Mouse (Mus musculus): Measurements from ENCODE around the gene Fcrl1.
"Not testable (repeated sequence)": the region's sequence is repeated elsewhere in the genome, so short reads cannot be mapped to it uniquely, and the experiment has no call there.

Fcrl1 gene

DNA sequence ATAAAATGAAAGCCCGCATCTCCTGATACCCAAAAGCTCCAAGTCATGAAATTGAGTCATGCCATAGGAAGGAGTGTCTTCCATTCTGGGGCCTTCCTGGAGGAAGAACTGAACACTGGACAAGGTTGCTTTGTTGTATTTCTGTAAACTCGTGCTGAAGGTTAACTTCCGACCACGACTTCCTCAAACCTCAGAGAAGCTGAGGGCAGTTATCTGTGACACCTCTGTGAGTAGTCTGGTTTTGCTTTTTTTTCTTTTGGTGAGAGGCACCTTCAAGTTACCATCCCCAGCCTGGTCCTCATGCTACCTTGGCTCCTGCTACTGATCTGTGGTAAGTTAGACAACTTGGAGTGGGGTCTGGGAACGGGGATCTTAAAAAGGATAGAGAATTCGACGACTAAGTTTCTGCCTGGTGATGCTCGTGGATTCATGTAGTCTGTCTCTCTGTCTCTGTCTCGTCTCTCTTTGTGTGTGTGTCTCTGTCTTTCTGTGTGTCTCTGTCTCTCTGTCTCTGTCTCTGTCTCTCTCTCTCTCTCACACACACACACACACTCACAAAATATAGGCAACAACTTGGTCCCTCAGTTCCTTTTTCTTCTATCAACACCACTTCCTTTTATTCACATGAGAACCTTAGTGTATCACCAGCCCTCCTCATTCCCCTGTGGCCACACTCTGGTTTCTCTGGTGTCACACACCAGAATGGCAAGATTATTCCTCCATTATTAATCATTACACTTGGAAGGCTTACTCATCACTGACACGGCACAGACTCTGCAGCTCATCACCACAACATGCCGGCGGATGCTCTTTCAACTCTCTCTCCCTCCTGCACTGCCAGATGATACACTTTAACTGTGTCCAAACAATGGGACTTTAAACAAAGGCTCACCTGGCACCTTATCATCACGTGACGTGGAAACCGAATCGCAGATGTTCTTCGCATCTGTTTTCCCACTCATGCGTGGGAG lies at the start of gene Fcrl1:
Fcrl1 (plus strand) TSS at position 193 of the 971 bp plus-strand sequence.
- DNase-seq: no peak

DNA sequence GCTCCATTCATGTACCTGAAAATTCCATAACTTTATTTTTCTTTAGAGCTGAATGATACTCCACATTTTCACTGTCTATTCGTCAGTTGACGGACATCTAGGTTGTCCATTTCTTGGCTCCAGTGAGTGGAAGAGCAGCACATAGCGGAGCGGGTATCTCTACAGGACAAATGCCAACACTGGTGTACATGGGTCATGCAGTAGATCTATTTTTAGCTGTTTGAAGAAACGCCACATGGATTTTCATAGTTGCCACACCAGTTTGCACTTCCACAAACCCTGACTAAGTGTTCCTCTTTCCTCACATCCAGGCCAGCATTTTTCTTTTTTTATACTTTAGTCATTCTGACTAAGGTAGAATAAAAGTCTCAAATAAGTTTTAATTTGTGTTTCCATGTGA lies 38.3 kb upstream of the Fcrl1 start:
- no peak for DNase-seq

DNA sequence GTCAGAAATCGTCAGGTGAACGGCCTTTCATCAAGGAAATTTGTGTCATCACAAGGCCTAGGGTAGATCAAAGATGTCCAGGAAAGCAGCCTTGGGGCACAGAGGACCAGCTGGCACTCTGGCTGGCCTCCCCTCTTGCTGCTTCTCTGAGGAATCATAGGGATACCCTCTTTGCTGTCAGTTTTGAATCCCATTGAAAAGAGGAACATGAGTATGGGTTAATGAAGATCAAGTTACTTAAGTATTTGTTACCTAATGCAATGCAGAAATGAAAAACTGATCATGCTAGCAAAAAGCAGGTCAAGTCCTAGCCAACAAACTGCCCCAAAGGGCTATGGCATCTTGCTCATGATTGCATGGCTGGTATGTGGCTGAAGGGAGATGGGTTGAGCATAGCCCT lies 25.2 kb upstream of the Fcrl1 start:
- DNase-seq: not testable (repeated sequence)

DNA sequence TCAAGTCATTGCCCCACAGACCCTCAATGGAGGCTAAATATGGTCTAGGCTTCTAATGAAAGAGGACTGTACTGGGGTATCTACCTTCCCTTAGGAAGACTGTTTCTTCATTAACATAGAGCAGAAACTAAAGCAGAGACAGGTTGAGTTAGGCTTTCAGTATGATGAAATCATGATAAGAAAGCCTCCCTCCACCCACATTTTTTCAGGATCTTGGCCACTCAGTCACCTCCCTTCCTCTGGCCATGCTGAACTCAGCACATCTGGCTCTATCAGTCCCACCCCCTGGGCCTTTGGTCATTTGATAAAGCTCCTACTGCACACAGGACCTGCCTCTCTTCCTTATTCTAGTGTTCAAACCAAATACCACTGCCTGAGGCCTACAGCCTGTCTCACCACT lies 18.6 kb upstream of the Fcrl1 start, which contains the start of gene Cd5l:
Cd5l (plus strand) TSS at position 301 of the 400 bp plus-strand sequence.
- DNase-seq: no peak

DNA sequence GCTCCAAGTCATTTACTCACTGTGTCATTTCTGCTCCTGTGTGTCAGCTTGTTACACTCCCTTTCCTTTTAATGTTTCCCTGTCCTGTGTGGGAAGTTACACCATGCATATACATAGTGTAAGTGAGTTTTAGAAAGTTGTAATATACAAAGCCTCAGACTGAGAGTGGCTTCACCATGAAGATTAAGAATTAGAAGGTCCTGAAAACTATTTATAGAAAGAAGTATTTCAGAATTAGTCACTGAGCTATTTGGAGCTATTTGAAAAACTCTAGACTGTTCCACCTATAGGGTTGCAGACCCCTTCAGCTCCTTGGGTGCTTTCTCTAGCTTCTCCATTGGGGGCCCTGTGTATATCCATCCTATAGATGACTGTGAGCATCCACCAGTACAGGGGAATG lies 17.0 kb upstream of the Fcrl1 start:
- DNase-seq: no peak

DNA sequence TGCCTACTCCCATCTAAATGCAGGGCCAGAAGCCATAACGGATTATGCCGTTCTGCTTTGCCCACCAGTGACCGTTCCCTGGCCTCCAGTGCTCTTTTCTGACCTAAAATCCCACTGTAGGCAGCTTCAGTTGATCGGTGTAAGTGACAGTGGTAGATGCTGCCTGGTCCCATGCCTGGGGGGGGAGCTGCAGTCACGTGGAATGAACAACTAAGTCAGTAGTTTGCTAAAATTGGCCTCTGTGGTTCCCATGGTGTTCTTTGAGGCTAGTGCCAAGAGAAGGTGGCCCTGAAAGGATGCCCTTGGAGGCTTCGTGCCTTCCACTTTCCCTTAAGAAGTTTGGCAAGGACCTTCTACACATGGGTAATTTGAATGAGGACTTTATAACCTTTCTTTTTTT lies 15.7 kb upstream of the Fcrl1 start:
- no peak for DNase-seq

DNA sequence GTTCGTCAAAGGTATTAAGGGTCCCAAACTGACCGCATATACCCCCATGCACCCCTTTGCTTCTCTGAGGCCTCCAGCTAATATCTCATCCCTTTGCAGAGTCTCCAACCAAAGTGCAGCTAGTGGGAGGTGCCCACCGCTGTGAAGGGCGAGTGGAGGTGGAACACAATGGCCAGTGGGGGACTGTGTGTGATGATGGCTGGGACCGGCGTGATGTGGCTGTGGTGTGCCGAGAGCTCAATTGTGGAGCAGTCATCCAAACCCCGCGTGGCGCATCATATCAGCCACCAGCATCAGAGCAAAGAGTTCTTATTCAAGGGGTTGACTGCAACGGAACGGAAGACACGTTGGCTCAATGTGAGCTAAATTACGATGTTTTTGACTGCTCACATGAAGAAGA lies 10.5 kb upstream of the Fcrl1 start:
- DNase-seq: no peak

DNA sequence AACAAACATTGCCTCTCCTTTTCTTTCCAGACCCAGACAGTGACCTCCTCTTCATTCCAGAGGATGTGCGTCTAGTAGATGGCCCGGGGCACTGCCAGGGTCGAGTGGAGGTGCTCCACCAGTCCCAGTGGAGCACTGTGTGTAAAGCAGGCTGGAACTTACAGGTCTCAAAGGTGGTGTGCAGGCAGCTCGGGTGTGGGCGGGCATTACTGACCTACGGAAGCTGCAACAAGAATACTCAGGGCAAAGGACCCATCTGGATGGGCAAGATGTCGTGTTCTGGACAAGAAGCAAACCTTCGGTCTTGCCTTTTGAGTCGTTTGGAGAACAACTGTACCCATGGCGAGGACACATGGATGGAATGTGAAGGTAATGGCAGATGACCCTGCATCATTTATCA lies 8.7 kb upstream of the Fcrl1 start:
- no peak for DNase-seq

DNA sequence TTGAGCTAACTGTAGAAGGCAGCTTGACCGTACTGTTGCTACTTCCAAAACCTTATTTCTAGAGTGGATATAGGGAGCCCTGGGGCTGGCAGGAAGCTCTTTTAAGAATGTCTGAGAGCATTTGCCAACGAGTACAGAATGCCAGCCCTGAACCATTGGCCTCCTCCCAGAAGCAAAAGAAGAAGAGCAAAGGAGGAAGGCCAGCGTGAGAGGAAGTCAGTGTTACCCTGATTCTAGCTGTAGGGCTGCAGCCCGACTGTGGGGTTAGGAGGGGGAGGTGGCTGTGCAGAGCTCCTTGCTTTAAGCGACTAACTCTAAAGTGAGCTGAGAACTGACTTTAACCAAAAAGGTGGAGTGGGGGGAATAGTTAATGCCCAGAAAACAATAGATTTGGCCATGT lies 7.0 kb upstream of the Fcrl1 start:
- no peak for DNase-seq

DNA sequence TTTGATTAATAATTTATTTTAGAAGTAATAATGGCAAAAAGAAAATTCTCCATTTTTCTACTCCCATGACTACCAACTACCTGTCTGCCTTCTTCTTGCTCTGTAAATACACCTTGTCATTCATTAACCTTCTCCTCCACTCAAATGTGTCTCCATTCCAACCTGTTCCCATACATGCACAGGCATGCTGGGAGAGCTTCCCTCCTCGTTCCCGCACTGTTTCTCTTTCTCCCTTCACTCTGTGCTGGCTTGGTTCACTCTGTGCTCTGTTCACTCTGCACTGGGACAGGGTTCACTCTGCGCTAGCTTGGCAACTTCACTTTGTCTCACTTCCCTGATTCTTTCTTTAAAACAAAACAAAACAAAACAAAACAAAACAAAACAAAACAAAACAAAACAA lies 1.0 kb downstream of the Fcrl1 start:
- DNase-seq: peak in 1 of 2 experiments; percentile 11

DNA sequence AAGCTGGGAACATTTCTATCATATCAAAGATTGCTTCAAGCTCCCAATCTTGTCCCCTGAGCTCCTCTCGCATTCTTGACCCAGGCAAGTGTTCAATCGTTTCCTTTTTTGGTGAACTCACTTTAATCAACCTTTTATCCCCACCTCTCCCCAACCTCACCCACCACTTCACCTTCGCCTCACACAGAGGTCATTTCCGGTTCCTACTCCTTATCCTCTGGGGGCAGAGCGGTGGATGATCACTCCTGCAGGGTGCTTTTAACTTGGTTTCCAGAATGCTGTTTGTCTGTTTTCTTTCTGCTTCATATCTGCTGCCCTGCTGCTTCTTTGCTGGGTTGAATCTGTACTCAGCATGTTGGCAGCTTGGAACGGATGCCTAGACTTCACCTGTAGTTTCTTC lies 1.5 kb downstream of the Fcrl1 start:
- DNase-seq: no peak

DNA sequence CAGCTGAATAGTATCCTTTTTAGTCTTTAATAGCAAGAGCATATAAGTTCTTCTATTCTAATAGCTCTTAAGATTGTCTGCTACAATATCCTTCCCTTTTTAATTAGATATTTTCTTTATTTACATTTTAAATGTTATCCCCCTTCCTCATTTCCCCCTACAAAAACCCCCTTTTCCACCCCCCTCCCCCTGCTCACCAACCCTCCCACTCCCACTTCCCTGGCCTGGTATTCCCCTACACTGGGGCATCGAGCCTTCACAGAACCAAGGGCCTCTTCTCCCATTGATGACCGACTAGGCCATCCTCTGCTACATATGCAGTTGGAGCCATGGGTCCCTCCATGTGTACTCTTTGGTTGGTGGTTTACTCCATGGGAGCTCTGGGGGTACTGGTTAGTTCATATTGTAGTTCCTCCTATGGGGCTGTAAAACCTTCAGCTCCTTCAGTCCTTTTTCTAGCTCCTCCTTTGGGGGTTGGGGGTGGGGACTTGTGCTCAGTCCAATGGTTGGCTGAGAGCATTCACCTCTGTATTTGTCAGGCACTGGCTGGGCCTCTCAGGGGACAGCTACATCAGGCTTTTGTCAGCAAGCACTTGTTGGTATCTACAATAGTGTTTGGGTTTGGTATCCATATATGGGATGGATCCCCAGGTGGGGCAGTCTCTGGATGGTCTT lies 3.6 kb downstream of the Fcrl1 start:
- DNase-seq: not testable (repeated sequence)

DNA sequence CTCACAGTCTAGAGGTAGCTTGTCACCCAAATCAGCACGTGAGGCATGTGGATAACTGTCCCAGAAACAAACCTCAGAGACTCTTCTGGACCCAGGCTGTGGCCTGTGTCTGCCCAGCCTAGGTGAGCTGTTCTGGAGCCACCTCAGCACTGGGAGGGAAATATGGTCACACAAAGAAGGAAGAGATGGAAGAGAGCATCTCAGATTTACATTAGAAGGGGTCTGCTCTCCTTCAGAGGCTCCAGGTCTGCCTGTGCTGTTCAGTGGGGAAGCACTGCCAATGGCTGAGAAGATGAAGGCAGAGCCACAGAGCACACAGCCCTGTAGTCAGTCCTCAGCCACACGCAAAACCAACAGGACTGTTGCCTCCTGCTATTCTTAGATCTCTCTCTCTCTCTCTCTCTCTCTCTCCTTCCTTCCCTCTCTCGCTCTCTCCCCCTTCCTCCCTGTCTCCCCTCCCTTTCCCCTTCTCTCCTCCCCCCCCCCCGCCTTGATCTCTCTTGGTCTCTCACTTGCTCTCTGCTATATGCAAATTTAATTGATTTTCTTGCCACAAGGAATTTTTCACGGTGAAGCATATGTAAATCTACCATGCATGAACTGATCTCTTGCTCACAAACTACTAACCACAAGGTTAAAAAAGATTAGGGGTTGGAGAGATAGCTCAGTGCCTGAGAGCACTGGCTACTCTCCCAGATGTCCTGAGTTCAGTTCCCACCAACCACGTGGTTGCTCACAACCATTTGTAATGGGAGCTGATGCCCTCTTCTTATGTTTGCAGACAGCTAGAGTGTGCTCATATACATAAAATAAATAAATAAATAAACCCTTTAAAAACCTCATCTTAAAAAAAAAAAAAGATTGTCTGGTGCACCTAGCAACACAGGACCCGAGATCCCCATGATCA lies 5.9 kb downstream of the Fcrl1 start:
- DNase-seq: no peak

DNA sequence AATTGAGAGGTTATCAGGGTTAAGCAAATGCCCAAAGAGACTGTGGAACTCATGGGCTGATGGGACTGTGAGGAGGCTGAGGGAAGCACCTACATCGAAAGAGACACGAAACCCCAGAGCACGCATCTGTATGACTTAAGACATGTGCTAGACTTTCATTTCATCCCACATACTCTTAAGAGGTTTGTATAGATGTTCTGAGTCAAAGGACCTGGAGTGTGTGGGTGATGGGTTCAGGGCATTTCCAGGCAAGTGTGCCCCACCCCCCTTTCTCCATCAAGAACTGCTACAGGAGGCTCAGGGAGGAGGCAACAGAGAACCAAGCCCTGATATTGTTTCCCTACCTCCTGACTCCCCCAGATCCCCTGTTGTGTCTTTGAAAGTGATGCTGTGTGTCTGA lies 7.1 kb downstream of the Fcrl1 start:
- DNase-seq: no peak

DNA sequence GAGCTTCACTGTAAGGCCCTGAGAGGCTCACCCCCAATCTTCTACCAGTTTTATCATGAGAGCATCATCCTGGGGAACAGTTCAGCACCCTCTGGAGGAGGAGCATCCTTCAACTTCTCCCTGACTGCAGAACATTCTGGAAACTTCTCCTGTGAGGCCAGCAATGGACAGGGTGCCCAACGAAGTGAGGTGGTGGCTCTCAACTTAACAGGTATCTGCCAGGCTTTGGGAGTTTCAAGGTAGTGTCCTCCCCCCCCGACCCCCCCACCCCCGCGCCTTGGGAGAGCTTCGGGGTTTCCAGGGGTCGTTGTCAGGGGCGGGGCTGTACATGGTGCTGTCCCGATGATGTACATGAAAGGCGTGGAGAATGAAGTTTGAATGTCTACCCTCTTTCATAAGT lies 8.9 kb downstream of the Fcrl1 start:
- no peak for DNase-seq

DNA sequence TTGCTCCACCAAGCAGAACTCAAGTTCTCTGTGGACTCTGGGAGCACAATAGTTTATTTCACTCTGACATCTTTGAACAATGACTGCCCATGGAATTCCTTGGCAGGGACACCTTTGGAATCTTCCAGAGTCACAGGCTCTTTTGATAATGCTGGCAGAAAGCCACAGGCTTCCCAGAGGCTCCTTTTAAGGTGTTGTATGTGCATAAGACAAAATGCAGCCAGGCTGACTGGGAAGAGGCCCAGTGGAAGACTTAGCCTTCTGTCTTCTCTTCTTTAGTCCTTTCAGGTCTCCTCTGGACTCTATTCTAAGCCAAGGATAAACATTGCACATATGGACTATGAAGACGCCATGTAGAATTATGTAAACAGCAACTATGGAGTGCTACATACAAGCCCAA lies 14.7 kb downstream of the Fcrl1 start:
- no peak for DNase-seq

DNA sequence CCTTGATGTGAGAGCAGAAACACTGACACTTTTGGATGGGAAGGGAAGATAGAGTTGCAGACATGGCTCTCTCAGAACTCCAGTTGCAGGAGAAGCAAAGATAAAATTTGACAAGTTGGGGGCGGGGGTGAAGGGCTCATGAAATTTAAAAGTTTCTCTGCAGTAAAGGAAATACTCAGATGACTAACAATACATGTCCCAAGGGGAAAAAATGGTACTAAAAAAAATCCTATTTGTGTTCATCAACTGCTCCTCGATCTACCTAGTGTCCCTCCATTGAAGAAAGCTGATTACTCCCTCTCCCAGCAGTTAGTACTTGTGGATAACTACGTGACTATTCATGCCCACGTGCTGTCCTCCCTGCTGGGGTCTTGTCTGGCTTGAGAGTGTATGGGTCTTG lies 22.6 kb downstream of the Fcrl1 start:
- no peak for DNase-seq

DNA sequence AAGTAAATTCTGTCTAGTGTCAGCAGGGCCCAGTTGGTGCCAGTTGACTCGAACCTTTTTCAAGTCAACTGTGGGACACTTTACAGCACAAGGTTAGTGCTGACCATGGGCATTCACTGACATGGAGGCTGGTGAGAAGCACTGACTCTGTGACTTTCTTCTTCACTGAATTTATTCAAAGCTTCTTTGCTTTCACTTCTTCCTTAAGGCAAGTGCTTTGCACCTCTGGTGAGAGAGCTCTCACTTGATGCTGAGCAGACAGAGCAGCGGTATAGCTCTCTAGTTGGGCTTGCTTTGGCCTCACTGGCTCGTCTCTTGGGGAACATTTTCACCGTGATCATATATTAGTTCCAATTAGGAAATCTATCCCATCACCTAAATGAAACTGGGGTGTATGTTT lies 23.7 kb downstream of the Fcrl1 start:
- DNase-seq: no peak

DNA sequence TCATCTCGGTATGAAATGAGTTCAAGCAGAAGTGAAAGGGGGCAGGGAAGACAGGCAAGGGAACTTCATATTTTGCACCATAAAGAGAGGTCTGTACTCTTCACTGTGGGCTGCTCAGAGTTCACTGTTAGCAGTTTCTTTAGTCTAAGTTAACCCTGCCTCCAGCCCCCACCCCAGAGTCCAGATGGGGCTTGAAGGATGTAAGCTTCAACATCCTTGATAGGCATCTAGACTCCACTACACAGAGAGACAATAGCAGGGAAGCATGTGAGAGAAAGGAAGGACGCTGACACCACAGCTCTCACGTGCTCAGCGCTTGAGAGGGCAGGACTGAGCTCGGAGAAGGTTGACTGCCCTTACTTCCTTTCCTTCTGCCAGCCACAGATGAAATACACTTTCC lies 25.1 kb downstream of the Fcrl1 start:
- DNase-seq: peak in 1 of 2 experiments; percentile 22

DNA sequence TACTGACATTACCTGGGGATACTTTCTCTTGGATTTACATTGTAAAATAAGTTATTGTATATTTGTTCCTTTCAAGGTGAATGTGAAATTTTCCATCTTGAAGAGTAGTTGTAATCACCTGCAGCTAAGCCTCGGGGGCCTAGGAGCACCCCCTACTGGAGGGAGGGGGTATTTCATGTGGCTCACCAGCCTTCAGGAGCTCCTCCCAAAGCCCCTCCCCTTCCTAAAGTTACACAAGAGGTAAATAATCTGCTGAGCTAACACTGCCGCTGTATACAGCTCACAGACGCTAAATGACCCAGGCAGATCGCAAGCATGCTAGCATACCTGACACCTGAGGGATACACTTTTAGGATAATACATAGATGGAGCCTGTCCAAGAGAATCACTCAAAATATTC lies 32.0 kb downstream of the Fcrl1 start:
- peak; percentile 21 to 38 for DNase-seq

DNA sequence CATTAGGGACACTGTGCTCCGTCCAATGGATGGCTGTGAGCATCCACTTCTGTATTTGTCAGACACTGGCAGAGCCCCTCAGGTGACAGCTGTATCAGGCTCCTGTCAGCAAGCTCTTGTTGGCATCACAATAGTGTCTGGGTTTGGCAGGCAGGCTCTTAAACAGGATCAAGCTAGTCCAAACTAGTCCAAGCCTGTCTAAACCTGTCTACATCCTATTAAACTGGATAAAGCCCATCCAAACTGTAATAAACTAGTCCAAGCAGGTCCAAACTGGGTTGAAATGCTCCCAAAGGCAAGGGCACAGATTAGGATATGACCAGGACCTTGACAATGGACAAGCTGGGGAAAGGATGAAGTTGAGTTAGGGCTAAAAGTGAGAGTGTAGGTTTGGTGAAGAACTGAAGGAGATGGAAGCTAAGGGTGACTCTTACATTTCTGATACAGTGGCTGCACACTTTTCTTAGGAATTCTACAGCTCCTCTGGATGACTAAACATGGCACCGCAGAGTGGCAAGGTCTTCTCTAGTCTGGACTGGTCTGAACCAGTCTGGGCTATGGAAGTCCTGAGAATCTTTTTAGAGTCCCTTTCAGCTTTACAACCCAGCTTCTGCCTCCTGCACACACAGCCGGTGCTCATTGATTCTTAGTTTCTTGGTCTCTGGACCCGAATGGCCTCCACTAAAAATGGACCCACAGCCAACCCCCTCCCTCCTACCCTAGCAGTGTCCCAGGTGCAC lies 33.2 kb downstream of the Fcrl1 start:
- no peak for DNase-seq

DNA sequence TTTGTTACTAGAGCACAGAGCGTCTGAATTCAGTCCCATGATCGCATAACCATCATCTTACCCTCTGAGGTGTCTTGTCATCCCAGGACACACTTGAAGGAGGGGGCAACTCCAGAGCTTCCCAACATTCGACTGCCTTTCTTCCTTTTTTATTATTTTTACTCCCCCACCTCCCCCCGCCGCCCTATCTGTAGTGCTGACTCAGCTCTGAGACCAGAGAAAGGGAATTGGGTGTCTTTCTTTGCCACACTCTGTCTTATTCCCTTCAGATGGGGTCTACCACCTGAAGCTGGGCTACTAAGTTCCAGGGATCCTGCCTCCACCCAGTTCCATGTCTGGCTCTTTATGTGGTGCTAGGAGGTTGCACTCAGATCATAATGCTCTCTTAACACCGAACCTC lies 34.4 kb downstream of the Fcrl1 start:
- DNase-seq: no peak
